Mouse (Mus musculus): ENCODE measurements around the gene Ear10. TPM values are rescaled to one million over a fixed set of nuclear protein-coding genes. Genes with fewer than 3 reads are reported as not detected.
"Not testable (repeated sequence)": the region's sequence is repeated elsewhere in the genome, so short reads cannot be mapped to it uniquely, and the experiment has no call there.

Gene Ear10
- polyA plus RNA-seq, 1 experiment, result not detected

DNA sequence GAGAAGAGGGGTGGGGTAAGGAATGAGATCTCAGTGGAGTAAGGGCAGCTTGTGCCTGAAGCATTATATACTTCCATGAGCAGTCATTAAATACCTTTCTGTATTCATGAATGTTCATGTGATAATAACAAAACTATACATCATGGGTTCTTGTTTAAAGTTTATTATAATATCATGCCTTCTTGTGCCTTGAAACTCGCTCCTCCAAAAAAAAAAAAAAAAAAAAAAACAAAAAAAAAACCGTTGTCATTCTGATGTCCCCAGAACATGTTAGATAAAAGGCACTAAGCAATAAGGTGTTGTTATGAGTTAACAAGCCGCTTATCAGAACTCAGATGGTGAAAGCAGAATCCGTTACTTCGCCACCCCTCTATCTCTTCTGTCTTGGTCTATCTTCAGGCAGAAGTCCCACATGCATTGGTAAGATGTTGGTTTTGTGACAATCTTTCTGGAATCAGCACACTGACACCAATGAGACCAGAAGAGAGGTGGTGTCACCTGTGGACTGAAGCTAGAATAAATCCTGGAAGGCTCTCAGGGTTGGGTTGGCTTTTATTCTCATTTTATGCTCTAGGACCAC is 43.3 kb downstream of the Ear10 start:
- not testable (repeated sequence) for H3K4me3 ChIP-seq (replicated peaks; ENCODE audit: control insufficient read depth, low read depth, low read length); H3K4me1 ChIP-seq (ENCODE audit: control insufficient read depth, insufficient read depth, low read length); H3K27ac ChIP-seq (ENCODE audit: control insufficient read depth, insufficient read depth, low read depth, low read length, poor library complexity)
- 64% methylated on average over 5 of the region's 5 CpGs for WGBS

DNA sequence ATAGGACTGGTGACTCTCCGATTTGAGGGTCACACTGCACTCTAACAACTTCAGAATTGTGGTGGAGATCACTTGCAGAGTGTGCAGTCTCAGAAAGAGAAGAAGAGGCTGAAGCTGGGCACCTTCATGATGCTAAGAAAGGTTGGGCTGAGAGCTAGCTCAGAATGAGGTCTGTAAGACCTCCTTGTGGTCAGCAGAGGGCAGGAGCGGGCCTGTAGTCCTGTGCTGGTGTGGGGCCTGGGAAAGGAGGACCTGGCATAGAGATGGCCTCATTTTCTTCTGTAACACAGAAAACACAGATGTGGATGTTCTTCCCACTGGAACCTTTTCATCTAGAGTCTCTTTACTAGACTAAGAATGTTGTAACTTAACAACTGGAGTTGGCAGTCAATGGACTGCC is 45.6 kb downstream of the Ear10 start:
- WGBS, result 76% methylated on average over 1 of the region's 2 CpGs
- H3K27ac ChIP-seq (ENCODE audit: control insufficient read depth, insufficient read depth, low read depth, low read length, poor library complexity); H3K4me3 ChIP-seq (replicated peaks; ENCODE audit: control insufficient read depth, low read depth, low read length): not testable (repeated sequence)

DNA sequence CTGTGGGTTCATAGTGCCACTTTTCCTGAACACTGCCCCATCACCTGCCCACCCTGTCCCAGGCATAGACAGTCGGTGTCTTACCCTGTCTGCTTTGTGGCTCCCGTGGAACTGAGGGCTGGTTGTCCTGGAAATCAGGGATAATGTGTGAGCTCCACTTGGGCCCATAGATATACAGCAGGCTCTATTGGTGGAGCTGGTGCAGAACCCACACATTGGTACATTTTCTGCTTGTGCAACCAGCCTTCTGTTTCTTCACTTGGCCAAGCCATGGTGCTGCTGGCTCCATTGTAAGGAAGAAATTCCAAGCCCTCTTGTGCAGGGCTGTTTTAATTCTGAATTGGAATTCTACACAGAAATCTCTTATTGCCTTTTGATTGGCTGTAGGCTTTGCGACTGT is 47.9 kb downstream of the Ear10 start, which contains the start of gene Ear1:
Gene Ear1 (minus strand): TSS at position 101 of the 400 bp plus-strand sequence.
- H3K4me3 ChIP-seq (replicated peaks; ENCODE audit: control insufficient read depth, low read depth, low read length); H3K27ac ChIP-seq (ENCODE audit: control insufficient read depth, insufficient read depth, low read depth, low read length, poor library complexity); H3K4me1 ChIP-seq (ENCODE audit: control insufficient read depth, insufficient read depth, low read length): not testable (repeated sequence)
- WGBS, result 72% methylated on average over 3 of the region's 3 CpGs

More for the DNA sequence above, 45.6 kb downstream of the Ear10 start:
- H3K4me1 ChIP-seq (ENCODE audit: control insufficient read depth, insufficient read depth, low read length), result not testable (repeated sequence)

DNA sequence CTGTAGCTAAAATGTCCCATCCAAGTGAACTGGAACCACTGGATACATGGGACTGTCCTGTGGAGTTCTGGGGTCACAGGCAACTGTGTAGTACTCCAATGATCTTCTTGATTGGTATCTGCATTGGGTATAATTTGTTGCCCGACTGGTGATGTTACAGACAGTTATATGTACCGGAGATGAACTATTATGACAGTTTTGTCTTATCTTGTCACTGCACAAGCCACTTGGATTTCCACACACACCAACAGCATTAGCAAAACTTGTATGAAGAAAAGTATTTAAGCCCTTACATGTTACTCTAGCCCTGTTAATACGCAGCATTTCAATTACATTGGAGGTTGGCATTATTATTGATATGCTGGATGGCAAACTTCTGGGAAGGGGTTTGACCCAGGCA is 48.5 kb downstream of the Ear10 start:
- 68% methylated on average over 3 of the region's 3 CpGs for WGBS
- not testable (repeated sequence) for H3K27ac ChIP-seq (ENCODE audit: control insufficient read depth, insufficient read depth, low read depth, low read length, poor library complexity)

More for the DNA sequence above, 48.5 kb downstream of the Ear10 start:
- not testable (repeated sequence) for H3K4me3 ChIP-seq (replicated peaks; ENCODE audit: control insufficient read depth, low read depth, low read length); H3K4me1 ChIP-seq (ENCODE audit: control insufficient read depth, insufficient read depth, low read length)

Other genes with a start within 250 kb of the Ear10 start
- not detected in 2 replicates for gene Gm8165, start 246.4 kb downstream of the Ear10 start, polyA plus RNA-seq (2011; ENCODE audit: insufficient read depth, insufficient read length, low replicate concordance, missing spikeins)
- 7.5 and 9.6 TPM in 2 replicates for gene Gm7324, start 225.7 kb downstream of the Ear10 start, polyA plus RNA-seq (2011; ENCODE audit: insufficient read depth, insufficient read length, low replicate concordance, missing spikeins)
- gene Gm16506, start 196.1 kb downstream of the Ear10 start, polyA plus RNA-seq (2011; ENCODE audit: insufficient read depth, insufficient read length, low replicate concordance, missing spikeins), result not detected in 2 replicates
- not detected in 2 replicates for gene Gm6526, start 175.7 kb downstream of the Ear10 start, polyA plus RNA-seq (2011; ENCODE audit: insufficient read depth, insufficient read length, low replicate concordance, missing spikeins)
- not detected in 2 replicates for gene Gm8180, start 138.8 kb downstream of the Ear10 start, polyA plus RNA-seq (2011; ENCODE audit: insufficient read depth, insufficient read length, low replicate concordance, missing spikeins)
- gene Ear1, start 48.0 kb downstream of the Ear10 start, polyA plus RNA-seq (2011; ENCODE audit: insufficient read depth, insufficient read length, low replicate concordance, missing spikeins), result 3.0 and 22.3 TPM in 2 replicates
- gene Gm8113, start 1.8 kb upstream of the Ear10 start, polyA plus RNA-seq (2011; ENCODE audit: insufficient read depth, insufficient read length, low replicate concordance, missing spikeins), result 1.5 and 4.8 TPM in 2 replicates
- not detected in 2 replicates for gene Ang5, start 33.5 kb upstream of the Ear10 start, polyA plus RNA-seq (2011; ENCODE audit: insufficient read depth, insufficient read length, low replicate concordance, missing spikeins)
- not detected in 2 replicates for gene Ang6, start 78.7 kb upstream of the Ear10 start, polyA plus RNA-seq (2011; ENCODE audit: insufficient read depth, insufficient read length, low replicate concordance, missing spikeins)
- gene Ear2, start 179.1 kb upstream of the Ear10 start, polyA plus RNA-seq (2011; ENCODE audit: insufficient read depth, insufficient read length, low replicate concordance, missing spikeins), result 13.7 and 37.7 TPM in 2 replicates
- gene Gm3327, start 200.3 kb upstream of the Ear10 start, polyA plus RNA-seq (2011; ENCODE audit: insufficient read depth, insufficient read length, low replicate concordance, missing spikeins), result not detected in 2 replicates

All from bone marrow, adult 2 months (tissue).